Comparison of ENCODE assay signal across 10 mouse cellular contexts in the genomic region with DNA sequence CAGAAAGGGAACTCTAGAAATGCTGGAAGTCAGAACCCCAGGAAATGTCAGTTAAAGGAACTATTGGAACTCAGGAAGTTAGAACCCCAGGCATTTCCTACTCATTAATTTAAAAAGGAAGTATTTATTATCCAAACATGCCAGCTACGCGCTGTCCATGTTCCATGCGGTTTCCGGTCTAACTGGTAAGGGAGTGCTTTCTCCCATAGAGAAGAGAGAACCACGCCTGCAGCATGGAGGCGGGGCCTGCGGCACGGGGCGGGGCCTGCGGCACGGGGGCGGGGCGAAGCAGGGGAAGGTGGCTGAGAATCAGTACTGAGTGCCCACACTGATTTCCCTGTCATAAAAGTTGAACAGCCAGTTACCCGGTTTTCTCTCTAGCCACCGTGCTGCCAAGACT. TPM values are rescaled to one million over a fixed set of nuclear protein-coding genes. Genes with fewer than 3 reads are reported as not detected.
DNase-seq lines count a peak whose midpoint lies in the region; ATAC-seq and TF ChIP-seq lines count a peak whose summit lies in the region.
"Had no signal": no experiment of that assay in that cellular context is flagged by ENCODE, and none has a peak within 500 bp of the region (broad histone marks: within the 10 kb centered on the region; RNA-seq: fewer than 3 reads in every experiment).

No protein-coding gene starts in this region.

- ATAC-seq in stomach, embryonic 15.5 days (ENCODE audit: insufficient read depth, low FRiP score, low read depth), result peak; percentile 76
- ATAC-seq in midbrain, embryonic 13.5 days, result no peak

- H3K36me3 ChIP-seq in liver, adult 2 months (ENCODE audit: control insufficient read depth, insufficient read depth, low read length), result no peaks in the 10 kb centered on the region
- H3K36me3 ChIP-seq in stomach, embryonic 15.5 days, result no peaks in the 10 kb centered on the region
- H3K36me3 ChIP-seq in midbrain, embryonic 13.5 days, result no peaks in the 10 kb centered on the region
- H3K36me3 ChIP-seq: hindbrain, embryonic 15.5 days had no signal

- H3K27ac ChIP-seq in liver, adult 2 months (replicated peaks; ENCODE audit: insufficient read depth, low read depth, low read length), result no peak overlapping the region
- H3K27ac ChIP-seq in stomach, embryonic 15.5 days, result no peak overlapping the region
- no peak overlapping the region for H3K27ac ChIP-seq in midbrain, embryonic 13.5 days
- H3K27ac ChIP-seq: hindbrain, embryonic 15.5 days had no signal

- H3K79me2 ChIP-seq in liver, adult 2 months (ENCODE audit: control insufficient read depth, insufficient read depth, low read length), result no peaks in the 10 kb centered on the region

- no peak overlapping the region for H3K4me2 ChIP-seq in stomach, embryonic 15.5 days
- H3K4me2 ChIP-seq in midbrain, embryonic 13.5 days (replicated peaks), result no peak overlapping the region
- H3K4me2 ChIP-seq: hindbrain, embryonic 15.5 days had no signal

- 31% methylated on average over 15 of the region's 15 CpGs for WGBS in liver, adult 2 months
- WGBS in stomach, embryonic 15.5 days, result 19% methylated on average over 15 of the region's 15 CpGs
- 36% methylated on average over 15 of the region's 15 CpGs for WGBS in midbrain, embryonic 13.5 days

- H3K4me1 ChIP-seq in liver, adult 2 months (ENCODE audit: control insufficient read depth, insufficient read depth, low read length), result no peaks in the 10 kb centered on the region
- no peaks in the 10 kb centered on the region for H3K4me1 ChIP-seq in stomach, embryonic 15.5 days
- no peaks in the 10 kb centered on the region for H3K4me1 ChIP-seq in midbrain, embryonic 13.5 days (replicated peaks)
- H3K4me1 ChIP-seq: hindbrain, embryonic 15.5 days had no signal

- peak; percentile 19 to 37 for DNase-seq in urinary bladder, adult 18-20 months (ENCODE audit: low spot score in 2 of 2)
- DNase-seq in urinary bladder, postnatal 4 days (ENCODE audit: low spot score in 2 of 2), result no peak
- peak; percentile 7 to 18 for DNase-seq in heart, postnatal 36 days
- DNase-seq in liver, adult 2 months (ENCODE audit: extremely low read depth, low read depth, low spot score), result peak; percentile 10
- no peak for DNase-seq in frontal cortex, postnatal 36 days (ENCODE audit: low spot score in 2 of 2)
- no peak for DNase-seq in frontal cortex, postnatal 10 days (ENCODE audit: low spot score in 2 of 2)

- no peak overlapping the region for H3K9ac ChIP-seq in liver, adult 2 months (ENCODE audit: low read depth, low read length)
- H3K9ac ChIP-seq in stomach, embryonic 15.5 days, result no peak overlapping the region
- H3K9ac ChIP-seq in midbrain, embryonic 13.5 days (replicated peaks), result no peak overlapping the region
- H3K9ac ChIP-seq: hindbrain, embryonic 15.5 days had no signal

- TF ChIP-seq CTCF in liver, adult 2 months (IDR thresholded peaks at IDR 0.05; ENCODE audit: low read depth, low read length), result no peak

- no peak overlapping the region for H3K4me3 ChIP-seq in liver, adult 2 months (ENCODE audit: insufficient read depth, low read depth, low read length)
- no peak overlapping the region for H3K4me3 ChIP-seq in stomach, embryonic 15.5 days (replicated peaks)
- no peak overlapping the region for H3K4me3 ChIP-seq in midbrain, embryonic 13.5 days (replicated peaks)
- H3K4me3 ChIP-seq: hindbrain, embryonic 15.5 days had no signal

- no peaks in the 10 kb centered on the region for H3K27me3 ChIP-seq in liver, adult 2 months (ENCODE audit: control insufficient read depth, insufficient read depth, low read length)
- H3K27me3 ChIP-seq in stomach, embryonic 15.5 days (replicated peaks), result peaks cover 6% of the 10 kb centered on the region; the same call in 1 of the 2 replicates
- peaks cover 14% of the 10 kb centered on the region for H3K27me3 ChIP-seq in midbrain, embryonic 13.5 days

- intact Hi-C loops in heart, postnatal 36 days (cut with DNase I), result no loop called here

- no peak for TF ChIP-seq POLR2A in liver, adult 2 months (IDR thresholded peaks at IDR 0.05; ENCODE audit: extremely low read depth, insufficient read depth, low read length)

- no peaks in the 10 kb centered on the region for H3K9me3 ChIP-seq in stomach, embryonic 15.5 days
- H3K9me3 ChIP-seq in midbrain, embryonic 13.5 days, result no peaks in the 10 kb centered on the region
- H3K9me3 ChIP-seq: hindbrain, embryonic 15.5 days had no signal

RNA-seq across cellular contexts. Expression of gene Cnih3, which starts 6.9 kb away (rescaled TPM):
- total RNA-seq in heart, postnatal 36 days (2021), result not detected
- not detected in 2 replicates for total RNA-seq in liver, adult 2 months (2014; rRNA removed)
- polyA plus RNA-seq in liver, adult 2 months (2012; rRNA removed), result not detected in 2 replicates
- polyA plus RNA-seq in stomach, embryonic 15.5 days (2015; fragmentation: Nextera tagmentation; extraction: Ambion mirVana), result 0.35 and 0.52 TPM in 2 replicates
- polyA plus RNA-seq in midbrain, embryonic 13.5 days (2015; fragmentation: Nextera tagmentation; extraction: Ambion mirVana), result 2.6 and 3.8 TPM in 2 replicates
- polyA plus RNA-seq: spleen, adult 2 months had no signal

Comparison
In these comparisons a context has a peak if more than half of its experiments do, and no peak if none do; other contexts are left out.
1. DNase-seq: peak in urinary bladder, adult 18-20 months (2 of 2), heart, postnatal 36 days (2 of 2) and liver, adult 2 months (single experiment); none in urinary bladder, postnatal 4 days (0 of 2), frontal cortex, postnatal 36 days (0 of 2) and frontal cortex, postnatal 10 days (0 of 2).